Mouse (Mus musculus) heart, embryonic 13.5 days (tissue): ENCODE results near the gene Wsb2. TPM values are rescaled to one million over a fixed set of nuclear protein-coding genes. Genes with fewer than 3 reads are reported as not detected.
A peak's percentile ranks its signal among the peaks of the same experiment; 100 is the strongest.
"Not testable (repeated sequence)": the region's sequence is repeated elsewhere in the genome, so short reads cannot be mapped to it uniquely, and the experiment has no call there.

Experiments used
- ATAC-seq: fragments of 200-750 bp; cut with Nextera tagmentation; 2 replicates; pipeline ENCODE4 v1.8.0; 2017; ENCODE audit warnings: moderate TSS enrichment; ENCODE audit not compliant: insufficient number of reproducible peaks, low FRiP score, low TSS enrichment; ENCODE audit errors: extremely low read depth
- H3K27ac ChIP-seq: fragments of 300-500 bp; sonication (generic); replicated peaks from 2 replicates; pipeline ENCODE4 v1.5.1; 2015; ENCODE audit warnings: moderate library complexity, mild to moderate bottlenecking, inconsistent platforms
- H3K27me3 ChIP-seq: fragments of 300-500 bp; sonication (generic); replicated peaks from 2 replicates; pipeline ENCODE4 v1.6.1; 2015; ENCODE audit warnings: mild to moderate bottlenecking, inconsistent platforms
- H3K36me3 ChIP-seq: fragments of 300-500 bp; sonication (generic); 2 replicates; pipeline ENCODE4 v1.6.1; 2015; ENCODE audit warnings: mild to moderate bottlenecking, inconsistent platforms
- H3K4me1 ChIP-seq: fragments of 300-500 bp; sonication (generic); 2 replicates; pipeline ENCODE4 v1.6.1; 2015; ENCODE audit warnings: inconsistent platforms
- H3K4me2 ChIP-seq: fragments of 300-500 bp; sonication (generic); 2 replicates; pipeline ENCODE4 v1.6.1; 2015; ENCODE audit warnings: inconsistent platforms, mild to moderate bottlenecking, moderate library complexity
- H3K4me3 ChIP-seq: fragments of 300-500 bp; sonication (generic); 2 replicates; pipeline ENCODE4 v1.5.1; 2015; ENCODE audit warnings: moderate library complexity, mild to moderate bottlenecking, inconsistent platforms
- H3K9ac ChIP-seq: fragments of 300-500 bp; sonication (generic); 2 replicates; pipeline ENCODE4 v1.6.1; 2015; ENCODE audit warnings: inconsistent platforms, mild to moderate bottlenecking, moderate library complexity
- H3K9me3 ChIP-seq: fragments of 300-500 bp; sonication (generic); 2 replicates; pipeline ENCODE4 v1.6.1; 2016; ENCODE audit warnings: inconsistent platforms
- WGBS: fragments of 180-500 bp; shearing (Covaris S2); methylation state at CpG from one replicate; pipeline ENCODE4 v1.1.7; 2015; ENCODE audit warnings: mixed read lengths; 5-methylcytosine and 5-hydroxymethylcytosine counted together
- polyA plus RNA-seq: library from polyadenylated mRNA; unstranded; fragments of >200 nt; fragmentation: Nextera tagmentation; extraction: Ambion mirVana; gene quantifications from 2 replicates; pipeline ENCODE4 v1.2.1, GENCODE M21; 2015

The Wsb2 gene
- polyA plus RNA-seq, 1 experiment from 2014 or later = 74.2 TPM

- ATAC-seq = no peak
- Histone ChIP-seq H3K9ac (no peak overlapping the region), H3K4me1 (peaks cover 31% of the 10 kb centered on the region), H3K9me3 (no peaks in the 10 kb centered on the region), H3K4me2 (no peak overlapping the region), H3K27me3 (no peaks in the 10 kb centered on the region), H3K36me3 (peaks cover 89% of the 10 kb centered on the region), H3K4me3 (no peak overlapping the region), H3K27ac (no peak overlapping the region)
- 65% methylated on average over 8 of the region's 8 CpGs for WGBS
Observed at GRCm38 (mm10) chr5:117367206-117367605, 10.1 kb downstream of the Wsb2 start.

- Histone ChIP-seq H3K27me3 (no peaks in the 10 kb centered on the region), H3K4me3 (no peak overlapping the region), H3K4me2 (no peak overlapping the region), H3K4me1 (peaks cover 10% of the 10 kb centered on the region), H3K27ac (no peak overlapping the region), H3K9me3 (no peaks in the 10 kb centered on the region), H3K36me3 (peaks cover 100% of the 10 kb centered on the region), H3K9ac (no peak overlapping the region)
- no peak for ATAC-seq
- 77% methylated on average over 10 of the region's 10 CpGs for WGBS
Observed at GRCm38 (mm10) chr5:117370592-117370991, 13.5 kb downstream of the Wsb2 start.

DNA sequence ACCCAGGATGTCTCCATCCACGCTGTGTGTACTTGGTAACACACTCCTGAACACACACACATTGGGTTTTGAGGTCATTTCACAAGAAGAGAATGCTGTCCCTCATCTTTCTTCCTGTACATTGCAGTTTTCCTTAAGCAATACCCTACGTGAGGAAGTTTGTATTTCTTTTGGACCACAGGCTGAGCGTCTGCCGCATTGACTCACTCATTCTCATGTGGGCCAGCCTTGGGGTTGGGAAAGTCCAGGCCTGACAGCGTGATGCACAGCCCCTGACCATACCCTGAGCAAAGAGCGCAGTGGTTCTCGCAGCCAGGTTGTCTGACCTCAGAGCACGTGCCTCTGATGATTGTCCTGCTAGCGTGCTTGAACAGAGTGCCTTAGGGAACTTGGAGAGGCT is 16.3 kb downstream of the Wsb2 start:
- Histone ChIP-seq H3K9me3 (no peaks in the 10 kb centered on the region), H3K27ac (no peak overlapping the region), H3K4me1 (peaks cover 8% of the 10 kb centered on the region), H3K9ac (no peak overlapping the region), H3K4me2 (no peak overlapping the region), H3K36me3 (peaks cover 100% of the 10 kb centered on the region), H3K27me3 (no peaks in the 10 kb centered on the region), H3K4me3 (no peak overlapping the region)
- ATAC-seq = no peak
- 87% methylated on average over 9 of the region's 9 CpGs for WGBS

DNA sequence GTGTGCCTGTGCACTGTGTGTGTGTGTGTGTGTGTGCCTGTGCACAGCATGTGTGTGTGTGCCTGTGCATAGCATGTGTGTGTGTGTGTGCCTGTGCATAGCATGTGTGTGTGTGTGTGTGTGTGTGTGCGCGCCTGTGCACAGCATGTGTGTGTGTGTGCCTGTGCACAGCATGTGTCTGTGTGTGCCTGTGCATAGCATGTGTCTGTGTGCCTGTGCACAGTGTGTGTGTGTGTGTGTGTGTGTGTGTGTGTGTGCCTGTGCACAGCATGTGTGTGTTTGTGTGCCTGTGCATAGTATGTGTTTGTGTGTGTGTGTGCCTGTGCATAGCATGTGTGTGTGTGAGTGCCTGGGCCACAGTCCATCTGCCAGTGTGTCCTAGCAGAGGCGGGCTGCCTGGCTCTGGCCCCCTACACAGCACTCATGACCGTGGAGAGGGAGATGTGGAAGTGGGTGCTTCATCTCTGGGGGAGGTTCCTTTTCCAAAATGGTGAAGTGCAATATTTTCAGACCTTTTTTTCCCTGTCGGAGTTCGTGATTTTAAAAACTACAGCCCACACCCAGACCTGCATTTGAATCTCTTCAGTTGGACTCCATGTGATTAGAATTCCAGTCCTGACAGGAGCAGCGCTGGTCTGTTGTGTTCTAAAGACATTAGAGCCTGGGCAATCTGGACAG is 17.4 kb downstream of the Wsb2 start:
- peaks cover 100% of the 10 kb centered on the region for H3K36me3 ChIP-seq
- 77% methylated on average over 7 of the region's 7 CpGs for WGBS
- no peak for ATAC-seq
- no peak overlapping the region for H3K27ac ChIP-seq
- no peaks in the 10 kb centered on the region for H3K9me3 ChIP-seq
- no peak overlapping the region for H3K4me2 ChIP-seq
- H3K27me3 ChIP-seq = no peaks in the 10 kb centered on the region
- no peak overlapping the region for H3K9ac ChIP-seq
- peaks cover 8% of the 10 kb centered on the region for H3K4me1 ChIP-seq
- H3K4me3 ChIP-seq = no peak overlapping the region

DNA sequence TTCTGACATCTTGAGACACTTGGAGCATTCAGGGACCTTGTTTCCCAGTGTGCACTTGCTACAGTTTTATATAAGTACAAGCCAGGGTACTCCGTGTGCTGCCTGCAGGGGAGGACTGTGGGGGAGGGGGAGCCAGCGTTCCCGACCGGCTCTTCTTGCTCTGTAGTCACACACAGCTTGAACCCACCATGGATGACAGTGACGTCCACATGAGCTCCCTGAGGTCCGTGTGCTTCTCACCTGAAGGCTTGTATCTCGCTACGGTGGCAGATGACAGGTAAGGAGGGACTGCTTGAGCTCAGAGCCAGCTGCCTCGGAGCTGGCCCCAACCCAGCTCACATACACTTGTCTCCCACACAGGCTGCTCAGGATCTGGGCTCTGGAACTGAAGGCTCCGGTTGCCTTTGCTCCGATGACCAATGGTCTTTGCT is 19.2 kb downstream of the Wsb2 start:
- peaks cover 100% of the 10 kb centered on the region for H3K36me3 ChIP-seq
- WGBS = 73% methylated on average over 11 of the region's 11 CpGs

GRCm38 (mm10) chr5:117377731-117378130 is 20.6 kb downstream of the Wsb2 start:
- Histone ChIP-seq H3K4me1 (peaks cover 20% of the 10 kb centered on the region), H3K36me3 (peaks cover 100% of the 10 kb centered on the region)
- not testable (repeated sequence) for H3K27ac ChIP-seq, H3K9me3 ChIP-seq, H3K27me3 ChIP-seq, ATAC-seq, H3K9ac ChIP-seq, H3K4me2 ChIP-seq, H3K4me3 ChIP-seq
- 90% methylated on average over 14 of the region's 14 CpGs for WGBS

More for the DNA sequence above, 19.2 kb downstream of the Wsb2 start:
- Histone ChIP-seq H3K9ac (no peak overlapping the region), H3K4me3 (no peak overlapping the region), H3K27ac (no peak overlapping the region), H3K9me3 (no peaks in the 10 kb centered on the region), H3K27me3 (no peaks in the 10 kb centered on the region), H3K4me2 (no peak overlapping the region), H3K4me1 (peaks cover 7% of the 10 kb centered on the region; the same call in 1 of the 2 replicates)
- no peak for ATAC-seq

DNA sequence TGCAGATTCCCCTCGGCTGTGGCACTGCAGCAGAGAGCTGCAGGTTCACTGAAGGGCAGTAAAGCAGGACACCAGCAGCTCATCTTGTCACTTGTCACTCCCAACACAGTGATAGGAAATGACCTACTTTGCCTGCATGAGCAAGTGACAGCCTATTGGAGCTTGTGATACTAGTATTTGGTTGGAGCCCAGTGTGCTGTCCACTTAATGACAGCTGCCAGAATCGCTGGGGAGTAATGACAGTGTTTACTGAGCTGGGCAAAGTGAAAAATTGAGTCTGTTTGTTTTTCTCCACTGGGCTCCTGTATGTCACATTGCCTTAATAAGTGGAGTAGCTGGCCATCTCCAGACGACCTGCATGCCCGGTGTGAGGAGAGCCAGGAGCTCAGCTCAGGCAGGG is 23.1 kb downstream of the Wsb2 start:
- H3K9me3 ChIP-seq = no peaks in the 10 kb centered on the region
- H3K4me1 ChIP-seq = peaks cover 25% of the 10 kb centered on the region
- H3K27ac ChIP-seq = peak overlapping the region; percentile 2; the same call in 1 of the 2 replicates
- H3K9ac ChIP-seq = no peak overlapping the region
- H3K36me3 ChIP-seq = peaks cover 100% of the 10 kb centered on the region
- 61% methylated on average over 4 of the region's 4 CpGs for WGBS
- no peak overlapping the region for H3K4me3 ChIP-seq
- H3K4me2 ChIP-seq = no peak overlapping the region
- H3K27me3 ChIP-seq = no peaks in the 10 kb centered on the region
- ATAC-seq = no peak

GRCm38 (mm10) chr5:117381785-117382184 is 24.7 kb downstream of the Wsb2 start:
- Histone ChIP-seq H3K4me2 (no peak overlapping the region), H3K36me3 (peaks cover 99% of the 10 kb centered on the region), H3K9me3 (no peaks in the 10 kb centered on the region), H3K27me3 (no peaks in the 10 kb centered on the region), H3K9ac (peak overlapping the region; percentile 1; the same call in 1 of the 2 replicates), H3K4me1 (peaks cover 25% of the 10 kb centered on the region), H3K4me3 (no peak overlapping the region), H3K27ac (no peak overlapping the region)
- no peak for ATAC-seq
- 52% methylated on average over 7 of the region's 7 CpGs for WGBS

- H3K9me3 ChIP-seq = no peaks in the 10 kb centered on the region
- H3K27me3 ChIP-seq = no peaks in the 10 kb centered on the region
- H3K4me1 ChIP-seq = peaks cover 35% of the 10 kb centered on the region
- no peak overlapping the region for H3K27ac ChIP-seq
- no peak overlapping the region for H3K4me2 ChIP-seq
- no peak overlapping the region for H3K4me3 ChIP-seq
- no peak overlapping the region for H3K9ac ChIP-seq
- 75% methylated on average over 12 of the region's 12 CpGs for WGBS
- peaks cover 86% of the 10 kb centered on the region for H3K36me3 ChIP-seq
- no peak for ATAC-seq
Observed at GRCm38 (mm10) chr5:117383198-117383597, 26.1 kb downstream of the Wsb2 start.

GRCm38 (mm10) chr5:117388296-117388751 is 31.2 kb downstream of the Wsb2 start:
- Histone ChIP-seq H3K4me1 (peaks cover 16% of the 10 kb centered on the region), H3K27me3 (no peaks in the 10 kb centered on the region), H3K27ac (peak overlapping the region; percentile 60; the same call in 1 of the 2 replicates), H3K36me3 (peaks cover 35% of the 10 kb centered on the region), H3K9ac (peak overlapping the region; percentile 91), H3K4me2 (peak overlapping the region; percentile 88), H3K4me3 (peak overlapping the region; percentile 84), H3K9me3 (peaks cover 15% of the 10 kb centered on the region)
- peak; percentile 33; the same call in 1 of the 2 replicates for ATAC-seq
- 12% methylated on average over 16 of the region's 16 CpGs for WGBS

GRCm38 (mm10) chr5:117388877-117389276 is 31.8 kb downstream of the Wsb2 start, which contains the start of gene Rfc5:
Gene Rfc5 (minus strand): TSS chr5:117389047.
- Histone ChIP-seq H3K27ac (peak within 1 kb of the TSS; percentile 60; the same call in 1 of the 2 replicates), H3K9ac (peak within 1 kb of the TSS; percentile 91), H3K9me3 (peaks cover 16% of the 10 kb centered on the region), H3K27me3 (no peaks in the 10 kb centered on the region), H3K36me3 (peaks cover 29% of the 10 kb centered on the region), H3K4me1 (peaks cover 16% of the 10 kb centered on the region), H3K4me3 (peak within 1 kb of the TSS; percentile 84), H3K4me2 (peak within 1 kb of the TSS; percentile 88)
- WGBS = under 1% methylated on average over 44 of the region's 44 CpGs
- peak; percentile 85 for ATAC-seq

DNA sequence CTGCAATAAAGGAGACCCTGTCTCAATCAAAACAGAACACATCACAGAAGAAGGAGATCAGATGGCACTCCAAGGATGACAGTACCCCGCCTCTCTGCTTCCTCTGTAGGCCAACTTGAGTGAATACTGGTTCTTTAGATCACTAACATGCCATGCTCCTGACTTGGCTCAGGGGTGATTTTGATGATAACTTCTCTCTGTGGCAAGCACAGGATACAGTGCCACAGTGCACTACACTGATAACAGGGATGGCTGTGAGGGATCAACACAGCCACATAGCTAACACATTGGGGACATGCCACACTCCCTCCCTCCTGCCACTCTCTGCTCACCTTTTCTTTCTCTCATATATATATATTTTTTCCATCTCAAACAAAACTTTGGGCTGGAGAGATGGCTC is 33.8 kb downstream of the Wsb2 start:
- Histone ChIP-seq H3K4me1 (peaks cover 16% of the 10 kb centered on the region), H3K9ac (no peak overlapping the region), H3K4me3 (no peak overlapping the region), H3K36me3 (peaks cover 9% of the 10 kb centered on the region), H3K27me3 (no peaks in the 10 kb centered on the region), H3K4me2 (no peak overlapping the region), H3K9me3 (peaks cover 16% of the 10 kb centered on the region), H3K27ac (no peak overlapping the region)
- WGBS = 72% methylated on average over 1 of the region's 1 CpGs
- no peak for ATAC-seq
